Mouse (Mus musculus) G1E (cell line): ENCODE measurements around the gene Stk38l. TPM values are rescaled to one million over a fixed set of nuclear protein-coding genes. Genes with fewer than 3 reads are reported as not detected.

Source experiments
- ATAC-seq: 2 replicates; pipeline ENCODE4 v1.8.0; 2016; ENCODE audit warnings: mild to moderate bottlenecking; ENCODE audit not compliant: insufficient number of reproducible peaks, poor library complexity, low FRiP score, severe bottlenecking; ENCODE audit errors: extremely low read depth
- DNase-seq: peaks from one replicate; pipeline ENCODE4 v3.0.0; 2012; ENCODE audit warnings: low spot score
- H3K27me3 ChIP-seq: 2 replicates; pipeline ENCODE4 v1.6.1; 2012; ENCODE audit warnings: mild to moderate bottlenecking, low read length, inconsistent platforms; ENCODE audit not compliant: insufficient read depth
- H3K36me3 ChIP-seq: replicated peaks from 2 replicates; pipeline ENCODE3; 2012; ENCODE audit warnings: mild to moderate bottlenecking, inconsistent platforms
- H3K4me1 ChIP-seq: 2 replicates; pipeline ENCODE4 v1.6.1; 2012; ENCODE audit warnings: low read depth, low read length, inconsistent platforms, mixed read lengths; ENCODE audit not compliant: insufficient read depth
- H3K4me3 ChIP-seq: 2 replicates; pipeline ENCODE4 v1.5.1; 2012; ENCODE audit warnings: low read depth, mild to moderate bottlenecking, inconsistent platforms, low read length, moderate library complexity, mixed read lengths
- H3K9me3 ChIP-seq: replicated peaks from 2 replicates; pipeline ENCODE4 v1.6.1; 2012; ENCODE audit warnings: inconsistent platforms
- CTCF ChIP-seq: IDR thresholded peaks from 2 replicates; pipeline ENCODE4 v1.5.1; 2012; ENCODE audit warnings: low read depth, low read length, inconsistent platforms, mixed read lengths
- GATA1 ChIP-seq: IDR thresholded peaks from 2 replicates; pipeline ENCODE4 v1.6.1; 2012; ENCODE audit warnings: borderline replicate concordance, low read length, inconsistent platforms, mixed read lengths
- GATA2 ChIP-seq: IDR thresholded peaks from 2 replicates; pipeline ENCODE4 v1.6.1; 2012; ENCODE audit warnings: low read depth, low read length, inconsistent platforms, borderline replicate concordance
- POLR2AphosphoS5 ChIP-seq: IDR thresholded peaks from 2 replicates; pipeline ENCODE4 v1.6.1; 2012; ENCODE audit warnings: low read depth, low read length, inconsistent platforms; ENCODE audit not compliant: insufficient replicate concordance
- TAL1 ChIP-seq: conservative IDR thresholded peaks from 2 replicates; pipeline ENCODE4 v1.6.1; 2012; ENCODE audit warnings: low read depth, low read length, inconsistent platforms, mixed read lengths
- polyA plus RNA-seq: library from polyadenylated mRNA; stranded (reverse); fragments of >175 nt; gene quantifications from 2 replicates; pipeline ENCODE4 v1.2.3, GENCODE M21; 2012
- total RNA-seq, 2 experiments: library from RNA; stranded (forward) in 1 of 2; stranded (reverse) in 1 of 2; fragments of 200-1000 nt in 1 of 2; fragments of >200 nt in 1 of 2; fragmentation: Nextera tagmentation in 1 of 2; gene quantifications; 2 replicates each; pipeline ENCODE4 v1.2.3; 2014 to 2017

Gene Stk38l
- total and polyA plus RNA-seq, 3 experiments = 0.51 to 4.4 (median 4.3) TPM

DNA sequence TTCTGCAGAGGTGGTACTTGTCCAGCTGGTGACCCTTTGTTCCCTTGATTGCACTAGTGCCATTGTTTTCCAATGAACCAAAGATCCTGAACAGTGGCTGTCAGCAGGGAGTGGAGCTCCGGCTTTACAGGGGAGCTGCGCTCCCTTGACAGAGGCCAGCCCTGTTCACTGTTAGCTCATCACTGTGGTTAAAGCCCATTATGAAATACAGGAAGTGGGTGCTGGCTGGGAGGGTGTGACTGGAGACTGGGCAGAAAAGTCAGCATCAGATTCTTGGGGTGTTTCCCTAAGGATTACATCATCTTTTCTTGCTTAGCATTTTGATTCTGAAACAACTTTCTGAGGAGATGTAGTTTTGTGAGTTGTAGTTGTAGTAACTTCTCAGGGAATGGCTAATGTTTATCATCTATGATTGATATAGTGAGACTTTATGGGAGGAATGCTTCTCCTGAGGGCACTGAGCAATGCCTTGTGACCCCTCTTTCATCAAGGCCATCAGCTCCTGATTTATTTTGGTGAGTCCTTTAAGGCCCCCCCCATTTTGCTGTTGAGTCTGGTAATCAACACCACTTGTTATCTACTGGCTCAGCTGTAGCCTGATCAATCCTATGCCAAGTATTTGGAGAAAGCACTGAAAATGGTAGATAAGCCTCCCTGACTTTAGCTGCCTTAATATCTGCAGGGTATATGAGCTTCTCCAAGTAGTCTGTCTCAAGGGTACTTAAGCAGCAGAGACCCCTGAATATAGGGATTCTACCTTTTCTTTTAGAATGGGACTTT is 52.0 kb downstream of the Stk38l start:
- Histone ChIP-seq H3K9me3 (no peaks in the 10 kb centered on the region), H3K27me3 (no peaks in the 10 kb centered on the region), H3K4me1 (peaks cover 11% of the 10 kb centered on the region), H3K36me3 (peaks cover 31% of the 10 kb centered on the region), H3K4me3 (no peak overlapping the region)
- TF ChIP-seq POLR2AphosphoS5 (no peak), CTCF (no peak), TAL1 (no peak), GATA1 (no peak), GATA2 (no peak)
- ATAC-seq (peak; percentile 92), DNase-seq (peak; percentile 55)

- DNase-seq (no peak), ATAC-seq (no peak)
- no peak overlapping the region for H3K4me3 ChIP-seq
- H3K4me1 ChIP-seq = peaks cover 11% of the 10 kb centered on the region
- TF ChIP-seq GATA2 (no peak), GATA1 (no peak), CTCF (no peak)
- H3K27me3 ChIP-seq = no peaks in the 10 kb centered on the region
- H3K36me3 ChIP-seq = peaks cover 24% of the 10 kb centered on the region
- no peaks in the 10 kb centered on the region for H3K9me3 ChIP-seq
Observed at GRCm38 (mm10) chr6:146778055-146778454, 53.3 kb downstream of the Stk38l start.

GRCm38 (mm10) chr6:146781566-146781965 is 56.8 kb downstream of the Stk38l start:
- no peaks in the 10 kb centered on the region for H3K9me3 ChIP-seq
- DNase-seq (no peak), ATAC-seq (no peak)
- H3K36me3 ChIP-seq = peaks cover under 1% of the 10 kb centered on the region
- no peak for TF ChIP-seq GATA1
- H3K4me1 ChIP-seq = peaks cover 6% of the 10 kb centered on the region
- no peak overlapping the region for H3K4me3 ChIP-seq
- no peaks in the 10 kb centered on the region for H3K27me3 ChIP-seq

DNA sequence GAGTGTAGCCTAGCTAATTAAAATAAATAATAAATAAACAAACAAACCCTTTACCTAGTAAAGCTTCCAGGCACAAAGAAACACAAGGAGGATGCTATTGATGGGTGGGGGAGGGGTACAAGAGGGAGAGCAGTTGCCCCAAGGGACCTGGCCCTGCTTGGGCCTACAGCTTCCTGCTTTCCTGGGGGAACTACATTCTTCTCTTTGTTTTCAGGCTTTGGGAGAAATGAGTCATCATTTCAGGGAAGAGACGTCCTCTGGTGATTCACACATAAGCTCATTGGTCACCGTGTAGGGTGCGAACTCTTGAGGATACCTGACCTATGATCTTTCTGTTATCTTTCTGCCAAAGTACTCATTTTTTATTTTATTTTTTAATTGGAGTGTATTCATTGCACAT is 68.7 kb downstream of the Stk38l start:
- no peak for TF ChIP-seq POLR2AphosphoS5
- no peak for TF ChIP-seq CTCF
- no peak for TF ChIP-seq TAL1
- no peak for TF ChIP-seq GATA1
- no peak for TF ChIP-seq GATA2
- peaks cover 22% of the 10 kb centered on the region for H3K27me3 ChIP-seq
- no peaks in the 10 kb centered on the region for H3K36me3 ChIP-seq
- H3K4me1 ChIP-seq = no peaks in the 10 kb centered on the region
- no peak for ATAC-seq
- H3K4me3 ChIP-seq = no peak overlapping the region
- no peaks in the 10 kb centered on the region for H3K9me3 ChIP-seq
- DNase-seq = no peak

DNA sequence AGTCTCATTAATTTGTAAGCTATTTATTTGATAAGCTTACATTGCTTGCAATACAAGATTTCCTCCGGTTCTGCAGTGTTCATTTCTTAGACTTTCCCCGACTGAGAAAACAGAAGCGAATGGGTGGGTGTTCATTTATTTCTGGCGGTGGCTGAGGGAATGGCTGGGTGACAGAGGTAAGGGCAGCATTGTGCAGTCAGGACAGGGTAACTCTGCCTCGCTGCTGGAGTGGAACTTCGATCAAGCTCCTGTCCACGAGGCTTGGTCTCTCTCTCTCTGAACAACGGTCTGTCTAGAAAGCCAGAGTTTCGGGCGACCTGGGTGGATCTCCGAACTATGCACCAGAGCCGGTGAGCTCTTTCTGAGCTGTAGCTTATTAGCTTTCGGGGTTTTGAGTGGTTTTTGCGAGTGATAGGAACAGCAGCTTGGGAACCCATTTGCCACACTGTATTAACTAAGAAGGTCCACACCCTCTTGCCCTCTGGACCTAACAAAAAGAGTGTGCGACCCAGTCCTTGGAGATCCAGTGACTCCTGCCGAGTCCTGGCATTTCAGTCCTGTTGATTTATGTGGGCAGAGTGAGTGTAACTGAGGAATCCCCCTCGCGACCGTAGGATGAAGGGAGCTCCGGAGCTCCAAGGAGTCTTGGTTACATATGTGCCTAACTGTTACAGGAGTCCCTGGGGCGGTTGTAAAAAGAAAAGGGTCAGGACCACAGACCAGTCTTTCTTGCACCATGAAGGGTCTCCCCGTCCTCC is 70.5 kb downstream of the Stk38l start:
- no peak for ATAC-seq
- DNase-seq = no peak
- no peaks in the 10 kb centered on the region for H3K4me1 ChIP-seq
- H3K4me3 ChIP-seq = no peak overlapping the region
- peaks cover 26% of the 10 kb centered on the region for H3K27me3 ChIP-seq
- no peaks in the 10 kb centered on the region for H3K9me3 ChIP-seq
- H3K36me3 ChIP-seq = no peaks in the 10 kb centered on the region
- TF ChIP-seq POLR2AphosphoS5 (no peak), TAL1 (no peak), GATA1 (no peak), GATA2 (no peak), CTCF (no peak)

- Histone ChIP-seq H3K4me1 (no peaks in the 10 kb centered on the region), H3K36me3 (no peaks in the 10 kb centered on the region), H3K4me3 (no peak within 1 kb of the TSS), H3K27me3 (peaks cover 26% of the 10 kb centered on the region), H3K9me3 (no peaks in the 10 kb centered on the region)
- ATAC-seq = no peak
- TF ChIP-seq CTCF = no peak
- TF ChIP-seq GATA1 = no peak
- TF ChIP-seq POLR2AphosphoS5 = no peak
- no peak for TF ChIP-seq GATA2
- TF ChIP-seq TAL1 = no peak
- no peak for DNase-seq
Observed at GRCm38 (mm10) chr6:146795924-146796545, 71.2 kb downstream of the Stk38l start, which contains the start of gene Arntl2. TSS of gene Arntl2 (plus strand) at chr6:146796055.
